Mouse (Mus musculus): ENCODE measurements around the gene Jade2. TPM values are rescaled to one million over a fixed set of nuclear protein-coding genes. Genes with fewer than 3 reads are reported as not detected.

Gene Jade2
- 6.3 TPM for polyA plus RNA-seq (2017; shearing (Covaris generic))

DNA sequence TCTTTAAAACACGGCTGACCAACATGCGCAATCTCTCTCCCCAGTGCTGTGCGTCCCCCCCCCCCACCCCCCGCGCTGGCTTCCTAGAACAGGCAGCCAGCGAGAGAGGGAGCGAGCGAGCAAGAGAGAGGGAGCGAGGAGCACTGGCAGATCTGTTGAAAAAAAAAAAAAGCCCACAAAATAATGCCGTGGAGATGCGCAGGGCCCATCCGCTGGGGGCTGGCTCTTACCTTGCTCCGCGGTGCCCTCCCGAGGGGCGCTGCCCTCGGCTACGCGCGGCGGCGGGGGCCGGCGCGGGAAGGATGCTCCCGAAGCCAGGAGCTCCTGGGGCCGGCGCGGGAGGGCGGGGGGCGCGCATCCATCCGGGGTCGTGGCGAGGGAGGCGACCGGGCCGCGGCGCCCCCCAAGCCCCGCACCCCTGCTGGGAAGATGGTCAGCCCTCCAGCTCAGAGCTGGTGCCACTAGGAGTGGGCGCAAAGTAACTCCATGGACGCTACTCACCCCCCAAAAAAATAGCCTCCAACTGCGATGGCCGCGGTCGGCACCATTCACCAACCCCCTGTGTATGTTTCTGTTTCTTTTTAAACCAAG lies at the start of gene Jade2:
Gene Jade2 (minus strand): TSS at position 573 of the 591 bp plus-strand sequence.

Other genes starting within 250 kb of the Jade2 start
- gene Nhp2, start 237.9 kb downstream of the Jade2 start, polyA plus RNA-seq (2017; shearing (Covaris generic)), result 52.3 TPM
- gene Rmnd5b, start 221.8 kb downstream of the Jade2 start, polyA plus RNA-seq (2017; shearing (Covaris generic)), result 77.0 TPM
- gene N4bp3, start 206.8 kb downstream of the Jade2 start, polyA plus RNA-seq (2017; shearing (Covaris generic)), result 3.5 TPM
- gene D930048N14Rik, start 206.7 kb downstream of the Jade2 start, polyA plus RNA-seq (2017; shearing (Covaris generic)), result 0.14 TPM
- 5.0 TPM for gene 0610009B22Rik, start 168.8 kb downstream of the Jade2 start, polyA plus RNA-seq (2017; shearing (Covaris generic))
- 37.6 TPM for gene Sec24a, start 94.0 kb downstream of the Jade2 start, polyA plus RNA-seq (2017; shearing (Covaris generic))
- 56.1 TPM for gene Sar1b, start 94.0 kb downstream of the Jade2 start, polyA plus RNA-seq (2017; shearing (Covaris generic))
- gene Cdkn2aipnl, start 110.0 kb upstream of the Jade2 start, polyA plus RNA-seq (2017; shearing (Covaris generic)), result 75.5 TPM
- 535 TPM for gene Ube2b, start 143.1 kb upstream of the Jade2 start, polyA plus RNA-seq (2017; shearing (Covaris generic))
- 3.0 TPM for gene Cdkl3, start 146.6 kb upstream of the Jade2 start, polyA plus RNA-seq (2017; shearing (Covaris generic))
- gene Ppp2ca, start 241.0 kb upstream of the Jade2 start, polyA plus RNA-seq (2017; shearing (Covaris generic)), result 163 TPM